17 mouse cellular contexts compared by ENCODE assay signal in genomic region chr10:102507386-102507785, GRCm38 (mm10). TPM values are rescaled to one million over a fixed set of nuclear protein-coding genes. Genes with fewer than 3 reads are reported as not detected.
"Had no signal": no experiment of that assay in that cellular context is flagged by ENCODE, and none has a peak within 500 bp of the region (broad histone marks: within the 10 kb centered on the region; RNA-seq: fewer than 3 reads in every experiment).

No protein-coding gene starts in this region.

- H3K4me3 ChIP-seq: liver, embryonic 12.5 days; megakaryocyte, embryonic 14.5 days; myocyte; neural tube, embryonic 15.5 days had no signal

- H3K9me3 ChIP-seq: liver, embryonic 12.5 days; megakaryocyte, embryonic 14.5 days; neural tube, embryonic 15.5 days had no signal

- DNase-seq: kidney, postnatal 36 days; layer of hippocampus, adult 9-11 months; lung, embryonic 14.5 days; lung, postnatal 10 days; lung, postnatal 4 days; midbrain, embryonic 14.5 days; right cerebral cortex, adult 18-20 months; right cerebral cortex, postnatal 25 days; spleen, adult 18-20 months; thymus, adult 2 months; thymus, postnatal 25 days had no signal

- H3K4me2 ChIP-seq: liver, embryonic 12.5 days; lung, embryonic 14.5 days; neural tube, embryonic 15.5 days had no signal

- ATAC-seq: liver, embryonic 12.5 days had no signal

- H3K4me1 ChIP-seq: liver, embryonic 12.5 days; megakaryocyte, embryonic 14.5 days; neural tube, embryonic 15.5 days had no signal

- H3K36me3 ChIP-seq: liver, embryonic 12.5 days; neural tube, embryonic 15.5 days had no signal

- H3K27ac ChIP-seq: kidney, postnatal 0 days; liver, embryonic 12.5 days; neural tube, embryonic 15.5 days had no signal

- H3K27me3 ChIP-seq: liver, embryonic 12.5 days; megakaryocyte, embryonic 14.5 days; neural tube, embryonic 15.5 days had no signal

- H3K9ac ChIP-seq: liver, embryonic 12.5 days; lung, embryonic 14.5 days; neural tube, embryonic 15.5 days had no signal

RNA-seq across cellular contexts. Expression of gene Rassf9, which starts 4.6 kb away (rescaled TPM):
- polyA plus RNA-seq: myocyte had no signal

RNA-seq across cellular contexts. Expression of gene Nts, which starts 17.1 kb away (rescaled TPM):
- polyA plus RNA-seq: liver, embryonic 12.5 days; liver, embryonic 16.5 days; myocyte had no signal
